Mouse (Mus musculus) intestine, postnatal 0 days (tissue): ENCODE measurements around the gene Tmem88b. TPM values are rescaled to one million over a fixed set of nuclear protein-coding genes. Genes with fewer than 3 reads are reported as not detected.

Experiments used
- ATAC-seq: fragments of 200-750 bp; cut with Nextera tagmentation; 2 replicates; pipeline ENCODE4 v1.8.0; 2017; ENCODE audit warnings: mild to moderate bottlenecking, moderate TSS enrichment, moderate library complexity
- H3K27ac ChIP-seq: fragments of 300-500 bp; sonication (generic); 2 replicates; pipeline ENCODE4 v1.5.1; 2014; ENCODE audit warnings: mild to moderate bottlenecking, low read depth, low read length, moderate library complexity
- H3K27me3 ChIP-seq: fragments of 300-500 bp; sonication (generic); replicated peaks from 2 replicates; pipeline ENCODE4 v1.6.1; 2014; ENCODE audit warnings: low read length, mixed read lengths; ENCODE audit not compliant: control insufficient read depth, insufficient read depth
- H3K36me3 ChIP-seq: fragments of 300-500 bp; sonication (generic); 2 replicates; pipeline ENCODE4 v1.6.1; 2014; ENCODE audit warnings: mild to moderate bottlenecking, moderate library complexity; ENCODE audit not compliant: control insufficient read depth, insufficient read depth
- H3K4me1 ChIP-seq: fragments of 300-500 bp; sonication (generic); replicated peaks from 2 replicates; pipeline ENCODE4 v1.6.1; 2014; ENCODE audit warnings: antibody characterized with exemption, low read length, mixed read lengths; ENCODE audit not compliant: control insufficient read depth, insufficient read depth
- H3K4me2 ChIP-seq: fragments of 300-500 bp; sonication (generic); replicated peaks from 2 replicates; pipeline ENCODE4 v1.6.1; 2014; ENCODE audit warnings: low read depth, mild to moderate bottlenecking, moderate library complexity
- H3K4me3 ChIP-seq: fragments of 300-500 bp; sonication (generic); 2 replicates; pipeline ENCODE4 v1.5.1; 2014; ENCODE audit warnings: low read depth, low read length
- H3K9ac ChIP-seq: fragments of 300-500 bp; sonication (generic); 2 replicates; pipeline ENCODE4 v1.6.1; 2014; ENCODE audit warnings: mild to moderate bottlenecking, low read depth, low read length
- H3K9me3 ChIP-seq: fragments of 300-500 bp; sonication (generic); 2 replicates; pipeline ENCODE4 v1.6.1; 2016; ENCODE audit warnings: mixed run types; ENCODE audit not compliant: control insufficient read depth
- CTCF ChIP-seq: sonication (generic); IDR thresholded peaks from 2 replicates; pipeline ENCODE4 v1.5.1; 2016; ENCODE audit warnings: low read depth, mild to moderate bottlenecking, control low read depth, antibody characterized with exemption, moderate library complexity
- WGBS: fragments of 180-500 bp; shearing (Covaris S2); extraction: QIAGEN DNeasy Blood & Tissue Kit; methylation state at CpG from one replicate; pipeline ENCODE4 v1.1.7; 2014; 5-methylcytosine and 5-hydroxymethylcytosine counted together
- polyA plus RNA-seq: library from polyadenylated mRNA; unstranded; fragments of >200 nt; fragmentation: Nextera tagmentation; extraction: Ambion mirVana; gene quantifications from 2 replicates; pipeline ENCODE4 v1.2.1, GENCODE M21; 2015

Gene Tmem88b
- polyA plus RNA-seq, 1 experiment from 2014 or later = 0.64 TPM

DNA sequence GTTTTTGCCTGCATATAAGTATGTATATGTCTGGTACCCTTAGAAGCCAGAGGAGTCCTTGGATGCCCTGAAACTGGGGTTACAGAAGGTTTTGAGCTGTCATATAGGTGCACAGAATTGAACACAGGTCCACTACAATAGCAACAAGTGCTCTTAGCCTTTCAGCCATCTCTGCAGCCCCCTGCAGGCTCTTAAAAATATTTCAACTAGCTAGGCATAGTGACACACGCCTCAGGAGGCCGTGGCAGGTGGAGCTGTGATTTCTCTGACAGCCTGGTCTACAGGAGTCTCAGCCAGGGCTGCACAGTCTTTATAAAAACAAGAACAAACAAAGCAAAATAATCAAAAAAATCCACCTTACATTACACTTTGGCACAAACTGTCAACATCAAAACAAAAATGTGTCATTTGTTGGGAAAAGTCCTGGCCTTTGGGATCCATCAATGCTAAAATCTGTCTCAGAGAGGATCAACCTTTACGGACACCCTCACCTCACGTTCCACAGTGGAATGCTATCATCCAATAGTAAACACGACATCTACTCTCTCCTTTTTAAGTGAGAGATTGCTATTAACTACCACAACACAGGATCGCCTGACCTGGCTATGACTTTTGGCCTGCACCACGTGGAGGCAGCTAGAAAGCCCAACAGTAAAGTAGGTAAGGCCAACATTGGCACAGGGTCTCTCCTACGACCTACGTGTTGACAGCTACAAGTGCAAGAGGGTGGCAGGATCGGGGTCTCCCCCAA, 25.6 kb downstream of the Tmem88b start:
- peak; percentile 61 for TF ChIP-seq CTCF
- Histone ChIP-seq H3K4me1 (no peaks in the 10 kb centered on the region), H3K27ac (peak overlapping the region; percentile 80), H3K9ac (peak overlapping the region; percentile 56), H3K36me3 (peaks cover 31% of the 10 kb centered on the region), H3K4me2 (peak overlapping the region; percentile 94), H3K27me3 (no peaks in the 10 kb centered on the region), H3K9me3 (no peaks in the 10 kb centered on the region), H3K4me3 (peak overlapping the region; percentile 66)
- ATAC-seq = peak; percentile 24; the same call in 1 of the 2 replicates
- WGBS = 2% methylated on average over 10 of the region's 10 CpGs

- Histone ChIP-seq H3K4me3 (no peak overlapping the region), H3K9ac (no peak overlapping the region), H3K27ac (no peak overlapping the region), H3K4me2 (no peak overlapping the region), H3K36me3 (peaks cover 53% of the 10 kb centered on the region), H3K9me3 (no peaks in the 10 kb centered on the region), H3K27me3 (no peaks in the 10 kb centered on the region), H3K4me1 (no peaks in the 10 kb centered on the region)
- no peak for TF ChIP-seq CTCF
- ATAC-seq = no peak
- 94% methylated on average over 12 of the region's 12 CpGs for WGBS
These were observed 28.7 kb downstream of the Tmem88b start for GRCm38 (mm10) chr4:155757011-155757410.

DNA sequence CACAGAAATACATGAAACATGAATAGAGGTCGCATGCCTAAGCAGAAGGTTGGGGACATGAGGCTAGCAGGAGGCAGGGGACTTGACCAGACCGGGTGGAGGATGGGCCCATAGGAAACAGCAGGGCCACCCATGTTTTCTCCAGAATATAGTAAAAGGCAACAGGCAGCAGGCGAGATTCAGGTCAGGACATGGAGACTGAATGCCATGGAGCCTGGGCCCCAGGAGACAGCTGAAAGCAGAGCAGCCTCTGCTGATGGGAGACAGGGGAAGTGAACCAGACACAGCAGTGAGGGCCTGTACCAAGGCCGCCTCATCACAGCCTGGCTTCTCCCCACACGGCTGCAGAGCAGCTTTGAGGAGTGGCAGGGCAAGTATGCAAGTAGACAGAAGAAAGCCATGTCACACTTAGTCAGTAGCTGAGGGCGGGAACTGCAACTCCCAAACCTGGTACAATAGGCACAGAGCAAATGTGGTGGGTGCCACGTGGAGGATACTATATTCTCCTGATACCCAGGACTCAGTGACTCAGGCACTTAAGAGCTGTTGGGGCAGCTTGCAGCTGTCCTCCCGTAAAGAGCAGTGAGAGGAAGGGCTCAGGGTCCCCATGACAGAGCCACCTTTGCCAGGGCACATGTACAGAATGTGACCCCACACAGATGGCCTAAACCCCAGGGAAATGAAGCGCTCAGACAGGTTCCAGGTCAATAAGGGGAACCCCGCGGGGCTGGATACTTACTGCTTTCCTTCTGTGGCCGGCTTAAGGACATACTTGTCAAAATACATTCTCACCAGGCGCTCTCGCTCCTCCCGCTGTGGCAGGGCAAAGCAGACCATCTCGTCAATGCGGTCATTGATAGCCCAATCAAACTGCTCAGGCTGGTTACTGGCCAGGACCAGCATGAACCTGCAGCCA, 38.8 kb downstream of the Tmem88b start:
- ATAC-seq = no peak
- Histone ChIP-seq H3K4me3 (no peak overlapping the region), H3K27me3 (no peaks in the 10 kb centered on the region), H3K4me1 (no peaks in the 10 kb centered on the region), H3K36me3 (peaks cover 90% of the 10 kb centered on the region), H3K9me3 (no peaks in the 10 kb centered on the region), H3K27ac (no peak overlapping the region), H3K4me2 (no peak overlapping the region), H3K9ac (no peak overlapping the region)
- no peak for TF ChIP-seq CTCF
- WGBS = 90% methylated on average over 17 of the region's 17 CpGs

DNA sequence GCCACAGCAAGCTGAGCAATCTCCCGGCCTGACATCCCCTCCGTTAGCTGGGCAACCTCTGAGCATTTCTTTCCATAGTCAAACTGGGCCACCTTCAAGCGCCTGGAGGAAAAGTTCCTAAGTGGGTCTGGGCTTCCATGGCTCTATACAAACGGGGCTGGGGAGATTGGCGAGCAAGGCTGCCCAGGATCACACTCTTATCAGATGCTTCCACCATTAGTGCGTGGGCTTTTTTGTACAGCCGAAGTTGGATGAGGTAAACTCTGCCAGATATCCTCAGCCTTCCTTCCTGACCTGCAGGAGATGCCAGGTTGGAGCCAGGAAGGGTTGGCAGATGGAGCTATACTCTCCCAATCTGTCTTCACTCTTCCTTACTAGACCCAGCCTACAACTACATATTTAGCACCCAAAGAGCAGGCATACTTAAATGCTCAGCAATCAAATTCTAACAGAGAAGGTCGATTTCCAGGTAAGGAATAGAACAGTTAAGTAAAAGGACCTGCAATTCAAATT, 39.6 kb downstream of the Tmem88b start:
- no peaks in the 10 kb centered on the region for H3K4me1 ChIP-seq
- no peak overlapping the region for H3K4me2 ChIP-seq
- no peaks in the 10 kb centered on the region for H3K9me3 ChIP-seq
- H3K4me3 ChIP-seq = no peak overlapping the region
- no peak overlapping the region for H3K9ac ChIP-seq
- H3K36me3 ChIP-seq = peaks cover 90% of the 10 kb centered on the region
- ATAC-seq = no peak
- no peaks in the 10 kb centered on the region for H3K27me3 ChIP-seq
- no peak for TF ChIP-seq CTCF
- 87% methylated on average over 8 of the region's 8 CpGs for WGBS
- no peak overlapping the region for H3K27ac ChIP-seq

DNA sequence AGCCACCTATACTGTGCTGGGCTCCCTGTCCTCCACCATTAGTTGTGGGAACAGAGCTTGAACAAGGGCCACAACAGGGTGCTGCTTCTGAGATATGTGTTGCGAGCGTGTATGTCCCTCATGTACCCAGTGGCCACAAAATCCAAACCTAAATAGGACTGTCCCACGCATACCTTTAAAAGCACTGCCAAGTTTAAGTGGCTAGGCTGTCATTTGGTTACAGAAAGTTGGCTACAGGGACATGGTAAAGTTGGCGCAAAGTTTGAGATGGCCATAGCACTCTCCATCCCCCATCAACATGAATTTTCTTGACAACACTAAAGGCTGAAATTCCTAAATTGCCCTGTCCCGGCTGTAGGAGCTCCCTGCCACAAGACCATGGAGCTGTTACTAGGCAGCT, 40.5 kb downstream of the Tmem88b start:
- peaks cover 89% of the 10 kb centered on the region for H3K36me3 ChIP-seq
- WGBS = 90% methylated on average over 5 of the region's 5 CpGs
- H3K4me2 ChIP-seq = no peak overlapping the region

GRCm38 (mm10) chr4:155744474-155744873, 41.2 kb downstream of the Tmem88b start:
- no peak for TF ChIP-seq CTCF
- WGBS = 90% methylated on average over 8 of the region's 8 CpGs

More for the DNA sequence above, 40.5 kb downstream of the Tmem88b start:
- no peak for ATAC-seq
- Histone ChIP-seq H3K27ac (no peak overlapping the region), H3K27me3 (no peaks in the 10 kb centered on the region), H3K4me1 (no peaks in the 10 kb centered on the region), H3K9me3 (no peaks in the 10 kb centered on the region), H3K4me3 (no peak overlapping the region), H3K9ac (no peak overlapping the region)
- no peak for TF ChIP-seq CTCF

More at GRCm38 (mm10) chr4:155744474-155744873, 41.2 kb downstream of the Tmem88b start:
- ATAC-seq = no peak
- Histone ChIP-seq H3K4me3 (no peak overlapping the region), H3K9ac (no peak overlapping the region), H3K36me3 (peaks cover 87% of the 10 kb centered on the region), H3K4me1 (no peaks in the 10 kb centered on the region), H3K9me3 (no peaks in the 10 kb centered on the region), H3K27ac (no peak overlapping the region), H3K27me3 (no peaks in the 10 kb centered on the region), H3K4me2 (no peak overlapping the region)
